Mouse (Mus musculus) Muller cell, postnatal 12 days (primary cell): Measurements from ENCODE around the gene Cacng4.
A peak's percentile ranks its signal among the peaks of the same experiment; 100 is the strongest.

Experiments
- DNase-seq: peaks from one replicate; pipeline ENCODE4 v3.0.0-alpha.2; 2015; ENCODE audit errors: inconsistent ontology term

The Cacng4 gene

DNA sequence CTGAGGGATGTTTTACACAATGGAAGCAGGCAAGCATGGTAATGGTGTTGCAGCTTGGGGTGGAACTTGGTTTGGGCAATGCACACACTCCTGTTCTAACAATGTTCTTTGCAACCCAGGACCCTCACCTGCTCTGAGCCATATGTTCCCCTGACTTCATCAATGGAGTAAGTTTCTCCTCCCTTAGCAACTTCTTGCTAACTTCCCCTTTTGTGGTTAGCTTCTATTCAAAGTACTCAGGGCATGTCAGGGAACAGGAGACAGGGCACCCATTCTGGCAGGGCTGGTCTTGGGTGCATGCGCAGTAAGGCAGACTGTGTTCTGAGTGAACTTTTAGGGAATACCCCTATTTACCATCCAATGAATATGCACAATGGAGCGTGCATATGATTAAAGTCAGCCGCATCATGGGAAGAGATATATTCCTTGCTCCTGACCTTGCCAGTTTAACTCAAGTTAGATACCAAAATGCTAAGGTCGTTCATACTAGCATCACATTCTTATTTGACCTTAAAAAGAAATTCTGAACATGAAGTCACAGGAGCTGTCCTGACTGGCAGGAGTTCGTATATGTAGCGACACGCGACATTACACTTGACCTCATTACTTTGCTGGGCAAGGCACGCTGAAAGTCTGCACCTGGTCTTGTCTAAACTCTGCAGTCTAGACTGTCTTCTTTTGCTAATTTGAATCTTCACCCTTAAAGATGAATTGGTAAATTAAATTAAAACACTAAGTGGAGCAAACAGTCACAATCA, 73.9 kb downstream of the Cacng4 start:
- no peak for DNase-seq

DNA sequence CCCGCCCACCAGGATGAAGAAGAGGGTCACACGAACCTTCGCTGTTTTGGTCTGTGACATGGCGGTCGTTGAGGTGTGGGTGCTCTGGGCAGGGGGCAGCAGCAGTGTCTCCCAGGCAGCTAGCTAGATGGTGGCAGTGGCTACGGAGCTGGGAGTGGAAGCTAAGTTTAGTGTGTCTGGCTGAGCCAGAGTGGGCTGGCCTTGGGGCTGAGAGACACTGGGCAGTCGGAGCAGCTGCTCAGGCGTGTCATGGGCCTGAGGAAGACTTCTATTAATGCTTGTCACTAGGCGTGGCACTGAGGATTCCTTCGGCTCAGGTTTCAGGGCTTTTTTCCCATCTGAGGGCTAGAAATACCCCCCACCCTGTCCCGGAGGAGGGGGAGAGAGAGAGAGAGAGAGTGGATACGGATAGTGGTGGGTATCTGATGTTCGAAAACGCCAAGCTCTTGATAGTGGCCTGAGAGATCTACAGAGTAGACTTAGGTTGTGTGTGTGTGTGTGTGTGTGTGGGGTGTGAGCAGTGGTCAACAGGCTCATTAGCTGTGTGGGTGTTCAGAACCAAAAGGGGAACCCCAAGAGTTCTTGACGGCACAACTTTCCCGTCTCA, 77.9 kb downstream of the Cacng4 start, which contains the start of gene Cacng1:
Gene Cacng1 (minus strand): TSS at position 191 of the 607 bp plus-strand sequence.
- DNase-seq: no peak

DNA sequence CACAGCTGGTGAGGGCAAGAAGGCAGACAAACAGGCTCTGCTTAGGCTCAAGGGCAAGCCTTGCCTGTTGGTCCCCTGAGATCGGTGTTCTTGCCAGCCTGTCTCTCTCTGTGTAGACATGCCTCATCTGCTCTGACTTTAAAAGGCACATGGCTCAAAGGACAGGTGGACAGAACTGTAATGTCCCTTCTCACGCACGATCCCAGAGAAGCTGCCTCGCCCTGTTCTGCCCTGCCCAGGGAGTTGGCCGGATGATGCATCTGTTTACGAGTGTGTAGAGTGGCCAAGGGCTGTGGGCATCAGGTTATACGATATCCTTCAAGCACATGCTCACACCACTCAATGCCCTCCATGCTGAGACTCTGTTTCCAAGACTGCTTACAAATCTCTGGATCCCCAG, 80.0 kb downstream of the Cacng4 start:
- no peak for DNase-seq

DNA sequence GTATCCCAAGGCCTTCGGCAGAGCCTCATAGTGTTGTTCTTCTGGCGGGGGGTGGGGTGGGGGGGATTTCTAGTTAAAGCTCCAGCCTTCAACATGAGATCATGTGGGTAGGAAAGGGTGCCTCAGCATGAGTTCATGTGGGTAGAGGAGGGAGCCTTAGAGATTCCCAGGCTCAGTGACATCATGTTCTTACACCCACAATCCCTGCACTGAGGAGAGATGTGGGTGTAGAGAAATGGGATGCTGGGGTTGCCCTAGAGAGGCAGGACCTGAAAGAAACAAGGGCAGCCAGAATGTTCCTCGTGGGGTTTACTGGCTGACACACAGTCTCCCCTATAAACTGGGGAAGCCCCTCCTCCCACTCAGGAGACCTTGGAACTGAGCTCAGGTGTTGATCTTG, 84.0 kb downstream of the Cacng4 start:
- no peak for DNase-seq

DNA sequence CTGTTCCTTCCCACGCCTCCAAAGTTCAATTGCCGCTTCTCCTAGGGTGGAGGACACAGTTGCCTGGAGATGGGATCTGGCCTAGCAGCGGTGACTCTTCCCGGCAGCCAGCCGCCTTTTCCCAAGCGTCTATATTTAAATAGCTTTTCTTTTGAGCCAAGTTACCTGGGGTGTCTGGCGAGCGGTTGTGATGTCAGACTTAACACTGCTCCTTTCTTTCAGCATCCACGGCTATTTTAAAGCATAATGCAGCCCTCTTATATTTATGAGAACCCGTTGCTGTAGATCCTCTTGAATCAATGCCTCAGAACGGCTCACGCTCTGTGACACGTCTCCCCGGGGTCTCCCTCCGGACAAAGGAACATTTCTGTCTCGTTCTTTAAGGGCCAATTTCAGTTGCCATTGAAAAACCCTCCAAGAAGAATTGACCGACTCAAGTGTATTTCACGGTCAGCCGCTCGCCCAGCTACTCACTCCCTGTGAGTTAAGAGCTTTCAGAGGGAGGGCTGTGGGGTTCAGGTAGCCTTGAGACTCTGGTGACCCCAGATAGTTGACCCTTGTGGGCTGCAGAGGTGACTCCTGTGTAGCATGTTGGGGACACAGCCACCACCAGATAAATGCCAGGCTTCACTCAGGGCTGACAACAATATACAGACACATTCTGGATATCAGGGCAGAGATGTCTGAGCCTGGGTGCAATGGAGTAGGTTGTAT, 86.3 kb downstream of the Cacng4 start:
- DNase-seq: no peak

DNA sequence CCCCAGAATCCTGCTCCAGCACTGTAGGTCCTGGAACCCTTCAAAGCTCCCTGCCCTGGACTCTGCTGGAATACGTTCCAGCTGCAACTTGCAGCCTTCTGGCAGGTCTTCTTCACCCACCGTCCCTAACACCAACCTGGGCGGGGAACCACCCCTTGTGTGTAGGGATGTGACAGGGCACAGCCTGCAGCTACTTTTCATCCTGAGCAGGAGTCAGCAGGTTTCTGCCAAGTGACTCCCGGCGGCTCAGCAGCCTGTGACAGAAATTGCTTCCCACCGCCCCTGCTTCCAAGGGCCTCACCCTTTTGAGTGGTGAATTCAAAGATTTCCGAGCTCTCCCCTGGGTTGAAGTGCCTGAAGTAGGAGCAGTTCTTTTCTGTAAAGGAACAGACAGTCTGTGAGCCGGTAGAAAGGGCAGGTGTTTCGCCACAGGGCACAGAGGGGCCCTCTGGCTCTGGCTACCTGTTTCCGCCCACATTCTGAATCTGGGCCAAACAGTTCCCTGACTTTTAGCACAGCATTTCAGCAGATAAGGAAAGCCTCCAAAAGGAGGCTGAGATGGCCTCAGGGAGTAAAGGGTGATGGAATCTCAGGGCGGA, 88.8 kb downstream of the Cacng4 start:
- DNase-seq: no peak

DNA sequence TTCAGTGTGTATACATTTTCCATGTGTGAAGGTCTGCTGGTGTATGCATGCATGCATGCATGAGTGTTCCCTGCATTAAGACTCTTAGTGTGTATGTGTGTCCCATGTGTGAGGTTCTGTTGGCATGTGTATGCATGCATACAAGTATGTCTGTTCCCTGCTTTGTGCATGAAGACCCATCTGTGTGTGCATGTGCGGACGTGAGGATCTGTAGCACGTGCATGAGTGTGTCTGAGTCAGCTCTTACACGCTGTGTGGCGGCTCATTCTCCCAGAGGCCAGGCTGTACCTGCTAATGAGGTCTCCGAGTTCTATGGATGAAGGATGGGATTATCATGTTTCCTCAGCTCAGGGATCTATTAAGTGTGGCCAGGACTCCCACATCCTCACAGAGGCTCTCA, 89.3 kb downstream of the Cacng4 start:
- no peak for DNase-seq

DNA sequence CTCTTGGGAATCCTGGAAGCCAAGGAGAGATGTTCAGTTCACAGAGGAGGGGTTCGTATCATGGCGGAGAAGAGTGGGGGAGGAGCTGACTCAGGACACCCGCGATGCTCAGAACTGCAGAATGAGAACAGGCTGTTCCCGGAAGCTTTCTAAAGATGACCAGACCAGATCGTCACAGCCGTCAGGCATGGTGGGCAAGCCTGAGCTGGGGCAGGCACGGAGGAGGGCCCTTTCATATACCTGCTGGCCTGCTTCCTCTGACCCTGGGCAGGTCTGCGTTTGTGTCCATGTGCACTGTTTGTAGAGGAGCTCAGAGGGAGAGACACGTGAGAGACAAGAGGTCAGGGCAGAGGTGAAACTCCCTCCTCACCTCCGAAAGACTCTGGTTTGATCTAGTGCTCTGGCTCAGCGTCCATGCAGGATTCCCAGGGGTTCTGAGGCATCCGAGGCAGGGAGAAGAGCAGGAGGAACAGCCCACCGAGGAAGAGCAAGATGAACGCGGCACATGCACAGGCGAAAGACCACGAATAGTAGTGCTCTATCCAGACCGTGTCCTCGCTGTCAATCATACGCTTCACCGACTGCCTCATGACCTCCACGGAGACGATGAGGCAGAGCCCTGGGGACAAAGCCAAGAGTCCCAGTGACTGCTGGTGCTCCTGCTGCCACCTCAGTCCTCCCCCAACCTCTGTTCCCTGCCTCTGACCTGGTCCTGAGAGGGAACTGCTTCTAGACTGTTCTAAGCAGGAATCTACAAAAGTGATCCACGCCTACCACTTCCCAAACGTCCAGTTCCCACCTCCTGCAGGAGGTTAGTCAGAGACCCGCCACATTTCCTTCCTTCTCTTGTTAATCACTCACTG, 90.9 kb downstream of the Cacng4 start:
- peak; percentile 5 for DNase-seq

DNA sequence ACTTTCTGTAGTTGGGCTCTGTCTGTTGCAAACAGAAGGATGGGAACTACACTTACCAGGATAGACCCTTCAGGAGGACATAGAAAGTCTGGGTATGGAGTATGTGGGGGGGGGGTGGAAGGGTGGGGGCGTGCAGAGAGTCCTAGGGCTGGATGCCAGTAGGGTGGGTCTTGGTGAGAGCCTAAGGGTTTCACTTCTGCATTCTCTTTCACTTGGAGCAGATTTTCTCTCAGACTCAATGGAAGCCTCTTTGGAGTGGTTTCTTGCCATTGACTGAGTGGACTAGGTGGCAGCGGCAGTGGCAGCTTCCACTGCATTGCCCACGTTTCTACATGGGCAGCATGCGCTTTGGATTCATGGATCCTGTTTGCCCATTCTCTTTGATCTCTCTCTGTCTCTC, 94.4 kb downstream of the Cacng4 start:
- no peak for DNase-seq

DNA sequence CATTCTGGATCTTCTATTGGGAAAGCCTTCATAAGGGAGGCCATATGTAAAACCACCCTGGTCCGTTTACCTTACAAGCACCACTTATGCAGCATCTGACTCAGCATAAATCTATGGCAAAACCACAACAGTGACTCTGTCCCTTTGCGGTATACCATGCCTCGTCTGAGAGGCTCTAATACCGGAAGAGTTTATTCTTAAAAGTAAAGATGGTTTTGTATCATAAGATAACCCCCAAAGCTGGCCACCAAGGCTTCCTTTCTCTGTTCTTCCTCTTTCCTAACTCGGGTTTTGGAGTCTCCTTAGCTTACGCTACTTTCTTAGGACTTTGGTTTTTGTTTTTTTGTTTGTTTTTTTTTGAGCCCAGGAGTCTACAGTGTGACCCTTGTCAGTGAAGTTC, 101.0 kb downstream of the Cacng4 start:
- DNase-seq: no peak

DNA sequence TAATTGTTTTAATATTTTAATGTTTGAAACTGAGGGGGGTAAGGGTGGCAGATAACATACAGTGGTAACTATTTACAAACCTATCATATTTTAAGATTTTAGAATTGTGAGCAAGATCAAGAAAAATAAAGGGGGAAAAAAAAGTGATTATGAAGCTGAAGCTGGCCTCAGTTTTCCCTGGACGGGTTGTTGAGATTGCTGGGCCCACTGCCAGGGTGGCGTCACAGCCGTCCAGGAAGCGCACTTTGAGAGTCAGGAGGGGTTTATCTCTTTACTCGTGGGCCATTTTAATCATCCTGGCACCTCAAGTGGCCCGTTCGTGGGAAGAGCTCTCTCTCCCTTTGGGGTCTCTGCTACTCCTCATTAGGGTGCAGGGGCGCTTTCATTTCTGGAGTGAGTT, 102.8 kb downstream of the Cacng4 start:
- DNase-seq: no peak

DNA sequence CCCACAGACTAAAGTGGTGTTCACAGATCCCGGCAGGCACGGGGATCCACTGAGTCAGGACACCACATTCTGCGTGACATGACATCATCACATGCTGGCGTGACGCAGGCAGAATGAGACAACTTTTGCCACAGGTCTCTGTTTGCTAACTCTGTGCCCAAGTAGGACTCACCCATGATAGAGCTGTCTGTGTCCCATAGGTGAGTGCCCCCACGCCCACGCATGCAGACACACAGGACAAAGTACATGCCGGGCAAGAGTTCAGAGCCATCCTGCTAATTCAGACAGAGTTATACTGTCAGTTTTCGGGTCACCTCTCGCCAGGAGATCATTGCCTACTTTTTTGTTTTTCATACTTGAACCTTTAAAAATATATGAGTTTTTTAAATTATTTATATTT, 105.9 kb downstream of the Cacng4 start:
- DNase-seq: no peak

DNA sequence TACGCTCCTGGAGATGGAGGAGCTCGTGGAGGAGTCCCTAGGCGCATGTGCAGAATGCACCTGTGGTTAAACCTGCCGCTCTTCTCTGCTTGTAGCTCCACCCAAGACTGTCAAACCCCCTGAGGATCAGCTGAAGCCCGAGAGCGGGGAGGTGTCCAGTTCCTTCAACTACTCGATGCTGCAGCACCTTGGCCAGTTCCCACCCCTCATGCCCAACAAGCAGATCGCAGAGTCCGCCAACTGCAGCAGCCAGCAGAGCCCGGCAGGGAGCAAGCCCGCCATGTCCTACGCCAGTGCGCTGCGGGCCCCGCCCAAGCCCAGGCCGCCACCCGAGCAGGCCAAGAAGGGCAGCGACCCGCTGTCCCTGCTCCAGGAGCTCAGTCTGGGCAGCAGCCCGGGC, 108.1 kb downstream of the Cacng4 start:
- no peak for DNase-seq

DNA sequence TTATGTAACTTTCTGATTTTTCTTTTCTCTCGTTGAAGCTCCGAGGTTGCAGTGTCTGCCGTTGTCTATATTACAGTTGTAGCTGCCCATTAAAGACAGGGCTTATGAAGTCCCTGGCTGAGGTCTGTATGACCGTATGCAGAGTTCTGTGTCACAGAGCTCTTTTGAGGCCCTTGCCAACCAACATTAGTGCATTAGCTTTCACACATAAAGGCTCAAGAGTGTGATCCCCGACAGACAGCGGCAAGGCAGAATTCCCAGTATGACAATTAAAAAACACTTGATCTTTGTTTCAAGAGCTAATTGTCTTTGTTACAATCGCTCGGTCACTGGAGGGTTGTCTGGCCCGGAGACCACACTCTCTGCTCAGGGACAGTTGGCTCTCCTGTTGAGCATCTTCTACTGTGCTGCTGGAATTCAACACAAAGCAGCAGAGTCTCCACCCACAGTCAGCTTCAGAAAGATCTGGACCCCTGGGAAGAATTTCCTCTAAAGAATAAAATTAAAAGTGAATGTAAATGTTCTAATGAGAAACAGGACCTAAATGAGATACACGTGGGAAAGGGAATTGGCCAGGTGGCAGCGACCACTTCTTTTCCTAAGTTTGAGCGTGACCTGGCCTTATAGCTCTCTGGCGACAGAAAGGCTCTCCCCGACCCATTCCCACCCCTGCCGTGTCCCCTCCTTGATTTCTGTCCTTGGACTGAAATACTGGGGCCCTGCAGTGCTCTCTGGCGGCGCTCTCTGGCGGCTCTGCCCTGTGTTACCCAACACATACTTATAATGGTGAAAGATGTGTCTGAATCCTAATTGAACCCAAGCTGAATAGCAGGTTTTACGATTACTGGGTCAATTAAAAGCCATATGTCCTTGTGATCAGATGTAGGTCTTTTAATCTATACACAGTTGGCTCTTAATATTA, 110.6 kb downstream of the Cacng4 start:
- DNase-seq: peak; percentile 58

DNA sequence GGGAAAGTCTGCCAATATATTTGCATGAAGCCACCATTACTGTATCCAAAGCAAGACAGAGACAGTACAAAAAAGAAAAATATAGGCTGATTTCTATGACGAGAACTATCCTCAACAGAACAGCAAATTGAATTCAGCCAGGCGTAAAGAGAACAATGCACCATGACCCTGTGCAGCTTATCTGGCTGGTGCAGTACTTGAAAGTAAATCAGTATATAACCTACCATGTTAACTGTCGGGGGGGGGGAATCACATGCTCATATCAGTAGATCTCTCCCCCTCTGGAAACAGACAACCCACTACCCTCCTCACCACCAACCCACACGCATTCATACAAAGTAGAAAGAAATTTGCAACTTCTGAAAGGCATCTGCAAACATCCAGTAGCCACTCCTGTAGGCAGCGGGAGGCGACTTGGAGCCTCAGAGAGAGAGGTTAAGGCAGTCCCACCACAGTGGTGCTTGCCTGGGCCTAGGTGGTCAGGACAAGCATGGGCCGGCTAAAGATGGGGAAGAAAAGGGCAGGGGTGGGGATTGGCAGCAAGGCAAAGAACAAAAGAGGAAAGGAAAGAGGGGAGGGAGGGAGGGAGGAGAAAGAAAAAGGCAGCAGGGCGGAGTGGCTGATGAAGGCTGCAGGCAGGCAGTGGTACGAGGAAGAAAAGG, 111.5 kb downstream of the Cacng4 start:
- DNase-seq: no peak
